Mouse (Mus musculus) kidney, postnatal 0 days (tissue): Measurements from ENCODE around the gene Jup. TPM values are rescaled to one million over a fixed set of nuclear protein-coding genes. Genes with fewer than 3 reads are reported as not detected.

Experiments used
- ATAC-seq: fragments of 200-750 bp; cut with Nextera tagmentation; replicated peaks from 2 replicates; pipeline ENCODE4 v1.8.0; 2017; ENCODE audit warnings: low read depth, moderate number of reproducible peaks, moderate TSS enrichment, moderate library complexity; ENCODE audit not compliant: low FRiP score
- DNase-seq: peaks from one replicate; pipeline ENCODE4 v3.0.0-alpha.2; 2016; ENCODE audit warnings: low spot score
- H3K27ac ChIP-seq: fragments of 300-500 bp; sonication (generic); 2 replicates; pipeline ENCODE4 v1.5.1; 2014; ENCODE audit warnings: mild to moderate bottlenecking
- H3K27me3 ChIP-seq: fragments of 300-500 bp; sonication (generic); 2 replicates; pipeline ENCODE4 v1.6.1; 2014; ENCODE audit warnings: low read length, mixed read lengths; ENCODE audit not compliant: insufficient read depth
- H3K36me3 ChIP-seq: fragments of 300-500 bp; sonication (generic); 2 replicates; pipeline ENCODE4 v1.6.1; 2014; ENCODE audit warnings: low read length, mixed read lengths; ENCODE audit not compliant: insufficient read depth
- H3K4me1 ChIP-seq: fragments of 300-500 bp; sonication (generic); replicated peaks from 2 replicates; pipeline ENCODE4 v1.6.1; 2014; ENCODE audit warnings: antibody characterized with exemption, low read length, mixed read lengths; ENCODE audit not compliant: insufficient read depth
- H3K4me2 ChIP-seq: fragments of 300-500 bp; sonication (generic); 2 replicates; pipeline ENCODE4 v1.6.1; 2014; ENCODE audit warnings: mild to moderate bottlenecking, low read length, moderate library complexity, mixed read lengths
- H3K4me3 ChIP-seq: fragments of 300-500 bp; sonication (generic); replicated peaks from 2 replicates; pipeline ENCODE4 v1.5.1; 2014; ENCODE audit warnings: low read depth, low read length
- H3K9ac ChIP-seq: fragments of 300-500 bp; sonication (generic); 2 replicates; pipeline ENCODE4 v1.6.1; 2014; ENCODE audit warnings: low read depth, low read length
- H3K9me3 ChIP-seq: fragments of 300-500 bp; sonication (generic); replicated peaks from 2 replicates; pipeline ENCODE4 v1.6.1; 2016; ENCODE audit warnings: low read length, inconsistent platforms, mixed read lengths
- CTCF ChIP-seq: IDR thresholded peaks from 2 replicates; pipeline ENCODE4 v1.5.1; 2016; ENCODE audit warnings: antibody characterized with exemption, low read depth, mild to moderate bottlenecking, moderate library complexity
- WGBS: fragments of 180-500 bp; shearing (Covaris S2); extraction: QIAGEN DNeasy Blood & Tissue Kit; methylation state at CpG from one replicate; pipeline ENCODE4 v1.1.7; 2014; 5-methylcytosine and 5-hydroxymethylcytosine counted together
- polyA plus RNA-seq: library from polyadenylated mRNA; unstranded; fragments of >200 nt; fragmentation: Nextera tagmentation; extraction: Ambion mirVana; gene quantifications from 2 replicates; pipeline ENCODE4 v1.2.1, GENCODE M21; 2015

Gene Jup
- polyA plus RNA-seq, 1 experiment from 2014 or later = 119 TPM

DNA sequence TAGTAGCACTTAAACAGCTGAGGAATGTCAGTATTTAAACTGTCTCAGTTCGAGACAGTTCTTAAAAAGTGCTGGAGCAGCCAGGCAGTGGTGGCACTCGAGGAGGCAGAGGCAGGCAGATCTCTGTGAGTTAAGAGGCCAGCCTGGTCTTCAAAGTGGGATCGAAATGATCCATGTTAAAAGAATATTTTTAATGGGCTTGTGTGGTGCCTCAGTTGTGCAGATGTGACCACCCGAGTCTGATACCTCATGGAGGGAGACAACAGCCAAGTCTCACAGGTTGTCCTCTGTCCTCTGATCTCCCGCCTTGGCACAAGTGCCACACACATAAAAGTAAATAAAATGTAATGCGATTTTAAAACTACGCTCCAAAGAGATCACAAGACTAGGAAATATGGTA lies 954 bp upstream of the Jup start:
- H3K4me1 ChIP-seq = peaks cover 28% of the 10 kb centered on the region
- TF ChIP-seq CTCF = no peak
- no peak overlapping the region for H3K4me2 ChIP-seq
- 93% methylated on average over 7 of the region's 7 CpGs for WGBS
- no peaks in the 10 kb centered on the region for H3K36me3 ChIP-seq
- H3K4me3 ChIP-seq = no peak overlapping the region
- H3K9ac ChIP-seq = no peak overlapping the region
- no peak for DNase-seq
- H3K27me3 ChIP-seq = no peaks in the 10 kb centered on the region
- no peak for ATAC-seq
- H3K27ac ChIP-seq = no peak overlapping the region
- H3K9me3 ChIP-seq = no peaks in the 10 kb centered on the region

DNA sequence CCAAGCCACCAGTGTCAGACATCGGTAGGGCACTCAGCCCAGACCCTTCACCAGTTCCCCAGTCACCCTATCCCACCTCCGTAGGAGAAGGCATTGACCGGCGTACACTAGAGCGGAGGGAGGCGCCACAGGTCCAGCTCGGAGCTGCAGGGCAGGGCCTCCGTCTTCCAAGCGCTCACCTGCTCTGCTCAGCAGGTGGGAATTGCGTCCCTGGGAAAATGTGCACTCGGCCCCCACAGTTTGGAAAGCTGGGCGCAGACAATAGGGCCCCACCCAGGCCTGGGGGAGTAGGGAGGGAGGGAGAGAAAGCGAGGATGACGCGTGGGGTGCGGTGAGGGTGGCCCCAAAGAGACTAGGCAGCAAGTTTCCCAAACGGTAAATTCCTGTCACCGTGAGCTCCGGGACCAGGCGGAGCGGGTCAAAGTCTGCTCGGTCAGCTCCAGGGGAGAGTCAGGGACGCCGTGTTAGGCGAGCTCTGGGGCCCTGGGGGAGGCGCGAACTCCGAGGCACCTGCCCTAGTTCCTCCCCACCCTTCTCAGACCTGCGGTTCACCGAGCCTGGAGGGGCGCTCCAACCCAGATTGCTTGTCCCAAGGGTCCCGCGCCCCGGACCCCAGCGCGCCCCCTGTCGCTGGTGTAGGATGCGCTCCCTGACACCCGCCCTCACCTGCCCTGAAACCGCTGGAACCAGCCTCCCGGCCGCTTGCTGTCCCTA lies 520 bp downstream of the Jup start:
- H3K27ac ChIP-seq = peak overlapping the region; percentile 97
- peak overlapping the region; percentile 74 for H3K4me2 ChIP-seq
- no peaks in the 10 kb centered on the region for H3K36me3 ChIP-seq
- no peaks in the 10 kb centered on the region for H3K27me3 ChIP-seq
- peak overlapping the region; percentile 83 for H3K4me3 ChIP-seq
- H3K9ac ChIP-seq = peak overlapping the region; percentile 90
- ATAC-seq = peak; percentile 35
- DNase-seq = no peak
- WGBS = 1% methylated on average over 42 of the region's 42 CpGs
- H3K9me3 ChIP-seq = no peaks in the 10 kb centered on the region
- H3K4me1 ChIP-seq = peaks cover 37% of the 10 kb centered on the region
- peak; percentile 64 for TF ChIP-seq CTCF

DNA sequence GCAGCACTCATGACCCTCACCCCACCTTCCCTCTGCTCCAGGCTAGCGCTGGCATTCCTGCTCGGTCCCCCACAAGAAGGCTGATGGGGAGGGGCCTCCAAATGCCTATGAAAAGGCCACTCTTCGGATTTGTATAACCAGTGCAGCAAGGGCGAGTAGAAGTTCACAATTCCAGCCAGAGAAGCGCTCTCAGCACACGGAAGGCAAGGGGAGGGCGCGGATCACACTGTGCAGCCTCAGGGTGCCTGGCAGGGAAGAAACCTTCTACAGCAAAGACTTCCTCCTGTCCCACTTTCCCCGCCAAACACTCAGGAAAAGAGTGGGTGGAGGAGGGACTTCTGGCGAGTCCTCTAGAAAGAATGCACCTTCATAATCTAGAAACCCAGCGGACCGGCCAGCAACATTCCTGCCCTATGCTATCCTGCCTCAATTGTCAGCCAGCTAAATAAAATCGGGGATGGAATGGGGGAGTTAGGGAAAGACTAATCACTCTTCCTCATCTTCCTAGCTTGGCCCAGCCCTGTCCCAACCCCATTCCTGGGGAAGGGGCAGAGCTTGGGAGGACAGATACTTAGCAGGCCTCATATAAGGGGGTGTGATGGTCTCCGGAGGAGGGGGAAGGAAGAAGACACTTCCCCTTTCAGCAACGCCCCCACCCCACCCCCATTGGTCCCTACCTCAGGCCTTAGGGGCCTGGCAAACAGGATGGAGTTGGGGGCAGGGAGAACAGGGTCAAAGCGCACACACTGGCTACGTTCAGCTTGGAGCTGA lies 1.5 kb downstream of the Jup start:
- peaks cover 41% of the 10 kb centered on the region for H3K4me1 ChIP-seq
- H3K9me3 ChIP-seq = no peaks in the 10 kb centered on the region
- peak overlapping the region; percentile 97 for H3K27ac ChIP-seq
- H3K4me3 ChIP-seq = peak overlapping the region; percentile 83
- no peaks in the 10 kb centered on the region for H3K36me3 ChIP-seq
- H3K27me3 ChIP-seq = no peaks in the 10 kb centered on the region
- ATAC-seq (no peak), DNase-seq (peak; percentile 60)
- WGBS = 22% methylated on average over 17 of the region's 17 CpGs
- H3K4me2 ChIP-seq = peak overlapping the region; percentile 74
- no peak for TF ChIP-seq CTCF
- peak overlapping the region; percentile 90 for H3K9ac ChIP-seq

DNA sequence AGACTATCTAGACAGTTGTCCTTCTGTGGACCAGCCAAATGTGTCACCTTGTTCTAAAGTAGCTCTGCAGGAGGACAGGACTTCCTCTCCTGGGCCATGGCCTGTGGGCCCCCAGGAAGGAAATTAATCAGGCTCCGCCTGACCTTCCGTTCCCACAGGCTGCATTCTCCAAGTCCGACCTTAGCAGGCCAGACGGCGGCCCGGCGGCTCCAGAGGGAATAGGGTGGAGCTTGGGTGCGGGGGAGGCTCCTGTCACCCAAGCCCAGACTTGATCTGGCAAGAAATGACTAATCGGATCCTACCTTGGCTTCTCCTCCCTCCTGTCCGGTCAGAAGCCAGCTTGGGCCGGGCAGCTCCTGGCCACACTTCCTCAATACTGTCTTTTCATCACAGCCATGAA lies 2.4 kb downstream of the Jup start:
- TF ChIP-seq CTCF = no peak
- 0 out of 2 replicates have a peak overlapping the region, but pooled peaks have one; percentile 27 for H3K9ac ChIP-seq
- no peaks in the 10 kb centered on the region for H3K27me3 ChIP-seq
- H3K4me3 ChIP-seq = peak overlapping the region; percentile 83
- peak overlapping the region; percentile 74 for H3K4me2 ChIP-seq
- no peaks in the 10 kb centered on the region for H3K9me3 ChIP-seq
- no peaks in the 10 kb centered on the region for H3K36me3 ChIP-seq
- peaks cover 45% of the 10 kb centered on the region for H3K4me1 ChIP-seq
- 9% methylated on average over 11 of the region's 11 CpGs for WGBS
- H3K27ac ChIP-seq = peak overlapping the region; percentile 97
- peak; percentile 86 for DNase-seq
- peak; percentile 35 for ATAC-seq

DNA sequence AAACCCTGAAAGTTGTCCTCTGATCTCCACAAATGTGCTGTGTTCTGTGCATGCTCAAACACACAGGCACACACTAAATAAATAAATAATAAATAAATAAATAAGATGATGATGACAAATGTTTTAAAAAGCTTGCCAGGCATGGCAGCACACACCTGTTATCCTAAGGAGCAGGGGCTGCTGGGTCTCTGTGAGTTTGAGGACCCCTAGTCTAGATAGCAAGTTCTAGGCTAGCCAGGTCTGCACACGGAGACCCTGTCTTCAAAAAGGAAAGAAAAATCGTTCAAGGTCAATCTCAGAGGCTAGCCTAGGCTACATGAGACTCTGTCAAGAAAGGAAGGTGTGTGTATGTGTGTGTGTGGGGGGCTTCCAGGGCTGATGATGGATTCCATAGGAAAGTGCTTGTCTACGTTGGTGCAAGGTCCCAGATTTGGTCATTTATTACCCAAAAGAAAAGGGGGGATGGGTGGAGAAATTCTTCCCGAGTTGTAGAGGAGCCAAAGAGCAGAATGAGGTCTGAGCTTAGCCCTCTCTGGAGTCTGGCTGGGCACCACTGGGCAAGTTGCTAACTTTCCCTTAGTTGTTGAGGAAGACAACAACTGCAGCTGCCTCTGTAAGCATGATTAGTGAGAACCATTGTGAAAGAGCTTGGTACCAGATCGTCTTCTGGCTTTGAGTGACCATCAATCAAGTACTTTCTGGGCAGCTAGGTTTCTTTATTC lies 3.0 kb downstream of the Jup start:
- no peak for ATAC-seq
- no peaks in the 10 kb centered on the region for H3K9me3 ChIP-seq
- DNase-seq = no peak
- peak overlapping the region; percentile 83; the same call in 1 of the 2 replicates for H3K4me3 ChIP-seq
- no peaks in the 10 kb centered on the region for H3K36me3 ChIP-seq
- peaks cover 52% of the 10 kb centered on the region for H3K4me1 ChIP-seq
- H3K27me3 ChIP-seq = no peaks in the 10 kb centered on the region
- H3K4me2 ChIP-seq = peak overlapping the region; percentile 74
- no peak for TF ChIP-seq CTCF
- H3K27ac ChIP-seq = peak overlapping the region; percentile 97
- H3K9ac ChIP-seq = 0 out of 2 replicates have a peak overlapping the region, but pooled peaks have one; percentile 27
- 46% methylated on average over 5 of the region's 5 CpGs for whole genome bisulfite sequencing

DNA sequence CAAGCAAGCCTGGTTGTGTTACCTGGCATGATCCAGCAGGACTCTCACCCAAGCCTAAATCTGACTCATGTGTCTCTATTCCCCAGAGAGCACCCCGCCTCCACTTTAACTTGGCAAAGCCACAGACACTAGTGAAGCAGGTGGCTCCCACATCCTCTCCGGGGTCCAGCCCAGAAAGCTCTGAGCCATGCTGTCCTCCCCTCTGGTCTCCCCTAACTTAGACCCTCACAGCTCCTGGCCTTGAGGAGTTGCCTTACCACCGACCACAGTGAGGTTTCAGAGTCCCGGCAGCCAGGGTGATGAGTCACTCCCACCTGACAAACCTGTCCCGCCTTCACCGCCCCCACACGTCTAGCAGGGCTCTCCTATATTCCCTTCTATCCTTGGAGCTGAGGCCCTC lies 3.8 kb downstream of the Jup start:
- TF ChIP-seq CTCF = no peak
- ATAC-seq (no peak), DNase-seq (no peak)
- H3K36me3 ChIP-seq = no peaks in the 10 kb centered on the region
- peak overlapping the region; percentile 10; the same call in 1 of the 2 replicates for H3K4me2 ChIP-seq
- no peaks in the 10 kb centered on the region for H3K9me3 ChIP-seq
- peaks cover 58% of the 10 kb centered on the region for H3K4me1 ChIP-seq
- no peaks in the 10 kb centered on the region for H3K27me3 ChIP-seq
- H3K9ac ChIP-seq = no peak overlapping the region
- no peak overlapping the region for H3K4me3 ChIP-seq
- H3K27ac ChIP-seq = peak overlapping the region; percentile 10; the same call in 1 of the 2 replicates
- 41% methylated on average over 7 of the region's 7 CpGs for WGBS
